Mouse (Mus musculus): ENCODE results near the gene Vipr2.

The Vipr2 gene

DNA sequence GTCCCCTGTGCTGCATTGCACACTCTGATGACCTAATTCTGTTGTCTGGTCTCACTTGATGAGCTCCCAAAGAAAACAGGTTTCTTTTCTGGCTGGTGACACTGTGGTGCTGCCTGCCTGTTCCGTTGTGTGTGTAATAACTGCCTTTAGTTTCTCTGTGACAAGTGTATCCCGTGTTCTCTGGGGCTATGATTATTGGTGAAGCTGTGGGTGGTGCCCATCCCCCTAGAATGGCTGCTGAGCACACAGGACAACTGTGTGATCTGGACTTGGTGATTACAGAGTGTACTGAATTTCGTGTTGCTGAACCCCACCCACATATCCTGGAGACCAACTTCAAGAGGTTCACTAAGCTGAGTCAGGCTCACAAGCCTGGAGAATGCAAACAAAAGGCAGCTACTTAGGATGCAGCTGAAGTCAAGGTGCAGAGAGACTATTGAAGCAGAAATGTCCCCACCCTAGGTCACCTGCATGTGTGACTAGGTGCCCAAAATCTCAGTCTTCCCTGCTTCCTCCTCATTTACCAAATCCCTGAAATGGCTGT lies 18.9 kb downstream of the Vipr2 start:
- DNase-seq (ENCODE audit: low spot score in 2 of 2): no peak

DNA sequence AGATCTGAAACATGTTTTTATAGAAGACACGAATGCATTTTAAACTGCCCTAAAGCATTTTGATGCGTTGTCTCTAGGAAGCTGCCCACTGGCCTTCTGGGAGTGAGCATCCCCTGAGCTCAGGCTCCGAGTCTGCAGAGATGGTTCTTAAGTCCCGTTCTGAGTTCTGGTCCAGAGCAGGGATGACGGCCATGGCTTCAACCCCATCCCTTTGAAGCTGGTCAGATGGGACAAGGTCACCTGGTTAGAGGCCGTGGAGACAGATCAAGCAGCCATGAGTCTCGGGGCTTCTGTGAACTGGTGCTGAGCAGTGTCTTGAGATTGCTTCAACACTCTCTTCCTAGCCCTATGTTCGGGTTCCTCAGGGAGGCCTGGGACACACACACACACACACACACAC lies 19.6 kb downstream of the Vipr2 start:
- no peak for DNase-seq (ENCODE audit: low spot score in 2 of 2)

DNA sequence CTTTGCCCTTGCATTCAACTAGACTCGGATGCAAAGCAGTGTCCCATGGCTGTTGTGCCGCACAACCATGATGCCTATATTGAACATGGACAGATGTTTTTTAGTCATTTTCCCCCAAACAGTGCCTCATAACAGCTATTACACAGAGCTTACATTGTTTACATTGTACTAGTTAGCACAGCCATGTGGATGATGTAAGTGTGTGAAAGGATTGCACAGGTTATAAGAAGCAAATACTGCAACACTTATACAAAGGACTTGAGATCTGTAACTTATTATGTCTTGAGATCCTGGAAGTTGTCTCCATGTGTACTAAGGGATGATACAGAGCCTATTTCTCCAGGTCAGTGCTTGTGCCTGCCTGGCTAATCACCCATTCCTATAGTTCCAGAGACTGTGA lies 24.4 kb downstream of the Vipr2 start:
- no peak for DNase-seq (ENCODE audit: low spot score in 2 of 2)

DNA sequence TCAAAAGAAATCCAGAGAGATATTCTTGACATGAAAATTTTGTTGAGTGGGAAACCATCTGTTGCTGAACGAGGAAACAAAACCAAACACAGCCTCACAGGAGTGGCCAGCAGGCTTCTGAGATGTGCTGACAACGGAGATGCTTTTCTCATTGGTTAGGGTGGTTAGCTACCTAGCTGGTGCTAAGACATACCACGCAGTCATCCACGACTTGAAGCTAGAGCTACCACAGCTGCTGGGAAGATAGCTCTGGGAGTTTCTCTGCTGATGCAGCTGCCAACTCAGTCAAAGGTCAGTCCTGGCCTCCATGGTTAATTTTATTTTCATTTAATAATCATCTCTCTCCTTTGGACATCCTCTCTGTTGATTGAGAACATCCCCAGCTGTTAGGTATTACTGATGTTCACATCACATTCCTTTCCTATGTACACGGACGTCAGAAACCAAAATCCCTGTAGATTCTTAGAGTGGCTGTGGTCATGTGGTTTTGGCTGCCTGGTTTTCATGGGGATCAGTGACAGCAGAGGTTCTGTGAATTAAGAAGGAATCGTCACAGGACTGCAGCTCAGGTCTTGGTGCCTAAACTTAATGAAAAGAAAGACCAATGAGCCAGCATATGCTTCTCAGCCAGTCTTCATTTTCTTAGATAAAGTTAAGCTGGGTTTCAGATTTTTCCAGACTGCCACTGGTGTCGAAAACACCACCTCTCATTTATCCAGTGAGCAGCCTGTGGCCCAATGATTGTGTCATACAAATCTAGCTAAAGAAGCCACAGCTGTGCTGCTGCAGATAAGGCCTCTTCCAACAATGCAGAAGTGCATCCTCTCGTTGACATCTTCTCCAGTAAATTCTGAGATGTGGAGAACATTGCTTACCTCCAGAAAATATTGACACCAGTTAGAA lies 32.2 kb downstream of the Vipr2 start:
- DNase-seq (ENCODE audit: low spot score in 2 of 2): no peak

DNA sequence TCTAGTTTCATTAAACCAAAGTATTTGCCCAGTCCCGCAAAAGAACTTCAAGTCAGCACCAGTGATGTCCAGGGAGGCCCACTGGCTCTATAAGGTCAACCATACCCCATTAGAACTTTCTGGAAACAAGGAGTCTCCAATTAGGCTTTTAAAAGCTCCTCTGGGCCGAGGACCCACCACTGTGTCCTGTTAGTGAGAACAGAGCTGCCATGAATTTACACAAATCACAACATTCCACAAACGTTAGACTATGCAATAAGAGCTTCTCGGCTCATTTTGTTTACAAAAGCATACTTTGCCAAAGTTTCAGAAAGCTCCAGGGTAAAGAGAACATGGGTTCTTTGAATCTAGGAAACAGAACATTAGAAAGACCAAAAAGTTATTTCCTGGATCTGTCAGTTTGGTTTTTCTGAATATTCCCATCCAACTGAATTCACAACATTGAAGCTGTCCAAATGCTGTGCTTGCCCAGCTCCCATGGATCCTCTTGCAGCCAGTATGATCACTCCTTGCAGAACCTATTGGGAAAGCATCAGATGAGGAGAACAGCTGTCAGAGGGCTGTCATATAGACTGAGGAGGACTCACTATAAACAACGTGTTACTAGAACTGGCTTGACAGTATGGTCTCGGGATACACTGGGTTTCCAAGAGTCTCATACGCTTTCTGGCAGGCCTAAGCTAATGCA lies 33.6 kb downstream of the Vipr2 start:
- no peak for DNase-seq (ENCODE audit: low spot score in 2 of 2)

DNA sequence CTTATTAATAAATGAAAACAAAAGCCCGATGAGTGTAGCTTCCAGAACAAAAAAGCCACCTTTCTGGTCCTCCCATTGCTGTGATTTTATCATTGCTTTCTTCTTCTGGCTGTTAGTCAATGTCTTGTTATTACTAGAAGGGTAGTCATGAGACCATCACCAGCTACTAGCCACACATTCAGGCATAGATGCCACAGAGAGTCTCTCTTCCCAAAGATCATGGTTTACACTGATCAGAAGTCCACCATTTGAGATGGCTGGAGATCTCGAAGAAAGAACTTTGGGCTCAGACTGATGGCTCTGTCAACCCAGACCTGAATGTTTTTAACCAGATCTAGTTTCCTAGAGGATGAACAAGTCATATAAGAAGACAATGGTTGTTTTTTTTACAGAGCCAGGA lies 38.3 kb downstream of the Vipr2 start:
- DNase-seq (ENCODE audit: low spot score in 2 of 2): no peak

DNA sequence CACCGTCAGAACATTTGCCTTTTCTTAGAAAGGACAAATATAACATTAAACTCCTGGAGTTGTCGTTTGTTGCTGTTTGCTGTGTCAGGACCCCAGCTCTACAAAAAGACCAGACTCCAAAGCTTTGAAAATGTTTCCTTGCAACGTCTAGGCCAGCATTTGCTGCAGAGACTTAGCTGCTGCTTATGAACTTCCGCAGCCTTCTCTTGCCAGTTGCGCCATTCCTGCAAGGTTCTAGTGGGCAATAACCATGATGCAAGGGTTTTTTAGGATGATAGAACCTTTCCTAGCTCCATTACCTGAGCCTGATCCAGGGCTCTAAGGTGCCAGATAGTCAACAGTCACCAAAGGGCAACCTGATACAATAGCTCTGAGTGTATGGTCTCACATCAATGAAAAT lies 38.9 kb downstream of the Vipr2 start:
- DNase-seq (ENCODE audit: low spot score in 2 of 2): no peak

DNA sequence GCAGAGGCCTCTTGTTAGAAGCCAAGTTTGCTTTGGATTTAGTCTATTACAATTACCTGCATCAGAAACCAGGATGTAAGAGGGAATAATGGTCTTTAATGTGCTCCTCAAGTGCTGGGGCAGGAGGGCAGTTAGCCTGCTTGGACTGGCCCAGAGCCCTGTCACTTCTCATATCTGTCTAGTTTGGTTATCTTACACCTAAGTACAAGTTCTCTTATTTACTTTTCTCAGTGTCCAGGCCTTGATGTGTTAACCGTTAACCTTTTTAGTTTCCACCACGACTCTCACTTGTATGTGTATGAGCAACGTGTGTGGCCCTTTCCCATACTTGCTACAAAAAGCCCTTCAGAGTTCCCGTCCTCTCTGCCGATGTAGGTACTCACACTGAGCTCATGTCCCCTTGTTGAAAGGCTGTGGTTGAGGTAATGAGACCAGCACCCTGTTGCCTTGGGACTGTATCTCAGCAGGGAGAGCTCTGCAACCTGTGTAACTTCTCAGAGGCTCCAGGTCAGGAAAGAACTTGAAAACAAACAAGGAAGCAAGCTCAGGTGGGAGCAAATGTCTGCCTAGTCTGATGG lies 39.9 kb downstream of the Vipr2 start:
- no peak for DNase-seq (ENCODE audit: low spot score in 2 of 2)

DNA sequence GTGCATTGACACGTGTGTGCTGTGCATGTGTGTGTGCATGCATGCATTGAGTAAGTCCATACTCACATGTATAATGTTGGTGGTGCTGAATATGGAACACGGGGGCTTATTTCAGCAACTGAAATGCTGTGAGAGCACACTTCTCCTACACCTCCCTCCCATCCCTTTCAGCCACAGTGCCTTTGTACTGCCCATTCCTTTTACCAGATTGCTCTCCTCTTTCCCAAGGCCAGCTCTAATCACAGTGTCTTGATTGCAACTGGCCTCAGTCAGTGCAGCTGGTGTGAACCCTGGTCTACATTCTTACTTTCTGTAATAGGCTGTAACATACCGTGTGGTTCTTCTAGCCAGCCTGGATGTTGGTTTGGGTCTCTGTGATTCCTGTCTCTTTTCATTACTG lies 41.5 kb downstream of the Vipr2 start:
- DNase-seq (ENCODE audit: low spot score in 2 of 2): no peak

DNA sequence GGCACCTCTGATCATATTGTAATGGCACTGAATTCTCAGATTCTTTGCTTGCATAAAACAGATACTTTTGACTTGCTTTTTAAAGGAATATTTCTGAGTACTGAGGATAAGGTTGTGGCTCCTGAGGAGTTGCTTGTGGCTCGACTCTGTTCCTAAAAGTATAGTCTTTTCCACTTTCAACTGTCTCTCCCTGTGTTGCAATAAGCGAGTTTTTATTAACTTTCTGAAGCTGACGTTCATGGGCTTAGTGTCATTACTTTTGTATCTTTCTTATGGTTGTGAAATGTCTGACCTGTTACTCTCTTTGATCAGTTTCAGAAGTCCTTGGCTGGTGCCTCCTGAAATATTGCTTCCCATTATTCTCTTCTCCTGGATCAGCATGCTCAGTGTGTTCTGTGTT lies 46.3 kb downstream of the Vipr2 start:
- no peak for DNase-seq (ENCODE audit: low spot score in 2 of 2)

DNA sequence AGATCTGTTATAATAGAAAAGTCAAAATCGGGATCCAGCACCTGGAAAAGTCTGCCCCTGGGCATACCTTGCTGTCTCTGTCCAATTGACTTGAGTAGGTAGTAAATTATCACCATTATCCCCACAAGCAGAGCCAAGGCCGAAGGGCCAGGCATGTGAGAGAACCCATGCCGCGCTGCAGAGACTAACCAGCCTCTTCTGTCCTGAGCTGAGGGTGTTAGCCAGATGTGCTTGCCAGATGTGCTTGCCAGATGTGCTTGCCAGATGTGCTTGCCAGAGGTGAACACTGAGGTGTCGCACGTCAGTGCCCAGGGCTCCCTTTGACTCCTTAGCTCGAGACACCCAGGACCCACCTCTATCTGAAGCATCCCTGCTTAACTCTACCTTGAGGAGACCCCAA lies 53.4 kb downstream of the Vipr2 start:
- DNase-seq (ENCODE audit: low spot score in 2 of 2): no peak

DNA sequence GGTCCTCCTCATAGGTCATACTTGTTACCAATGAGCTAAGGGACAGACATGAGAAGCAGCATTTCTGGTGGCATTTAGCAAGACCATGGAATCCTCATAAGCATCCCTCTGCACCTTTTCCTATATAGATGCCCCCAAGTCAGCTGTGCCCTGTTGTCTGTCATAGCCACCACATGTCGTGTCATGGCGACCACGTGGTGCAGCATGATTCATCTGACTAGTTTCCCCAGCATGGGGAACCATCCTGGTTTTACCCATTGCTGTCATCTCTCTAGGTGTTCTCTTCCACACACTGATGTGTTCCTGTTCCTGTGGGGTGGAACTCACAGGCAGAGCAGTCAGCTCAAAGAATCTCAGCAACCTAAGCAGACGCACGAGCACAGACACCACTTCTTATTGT lies 55.4 kb downstream of the Vipr2 start:
- DNase-seq (ENCODE audit: low spot score in 2 of 2): no peak

DNA sequence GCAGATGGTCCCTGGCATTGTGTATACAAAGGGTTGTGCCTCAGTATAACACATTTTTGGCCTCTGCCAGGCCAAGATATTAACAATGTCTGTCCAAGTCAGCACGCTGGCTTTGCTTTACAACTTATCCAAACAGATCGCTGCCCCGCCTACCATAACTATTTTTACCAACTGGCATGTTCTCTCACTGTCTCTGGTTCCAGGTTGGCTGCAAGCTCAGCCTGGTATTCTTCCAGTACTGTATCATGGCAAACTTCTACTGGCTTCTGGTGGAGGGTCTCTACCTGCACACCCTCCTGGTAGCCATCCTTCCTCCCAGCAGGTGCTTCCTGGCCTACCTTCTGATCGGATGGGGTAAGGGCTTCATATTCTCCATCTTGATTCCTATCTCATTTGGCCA lies 58.4 kb downstream of the Vipr2 start:
- DNase-seq (ENCODE audit: low spot score in 2 of 2): no peak

DNA sequence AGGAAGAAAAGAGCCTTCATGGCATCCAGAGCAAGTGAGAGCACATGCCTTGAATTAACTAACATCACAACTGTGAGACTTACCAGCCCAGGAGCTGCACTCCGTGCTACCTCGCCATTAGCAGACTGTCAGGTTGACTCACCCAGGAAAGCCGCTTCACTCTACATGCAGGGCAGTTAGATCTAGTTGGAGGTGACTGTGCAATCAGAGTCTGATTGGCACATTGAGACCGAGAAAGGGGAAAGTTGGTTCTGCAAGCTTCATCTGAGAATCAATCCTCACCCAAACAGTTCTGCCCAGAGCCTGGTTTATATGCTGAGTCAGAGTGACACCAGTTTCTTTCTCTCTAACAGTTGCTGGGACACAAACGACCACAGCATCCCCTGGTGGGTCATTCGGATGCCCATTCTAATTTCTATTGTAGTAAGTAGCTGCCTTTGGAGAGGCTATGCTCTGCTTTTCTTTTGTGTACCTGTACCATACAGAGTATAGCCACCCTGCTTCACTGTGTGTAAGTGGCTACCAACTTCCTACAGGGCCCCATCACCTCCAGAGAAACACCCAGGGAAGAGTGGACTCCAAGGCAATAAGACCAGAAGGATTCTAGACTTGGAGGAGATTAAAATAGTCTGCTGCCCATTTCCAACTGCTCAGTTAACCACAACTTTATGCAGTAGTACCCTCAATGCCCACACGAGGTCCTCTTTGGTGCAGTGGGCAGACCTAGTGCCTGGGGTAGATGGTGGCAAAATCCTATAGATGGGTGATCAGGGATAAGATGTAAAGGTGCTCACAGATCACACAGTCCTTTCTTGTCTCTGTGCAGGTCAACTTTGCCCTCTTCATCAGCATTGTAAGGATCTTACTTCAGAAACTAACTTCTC lies 61.0 kb downstream of the Vipr2 start:
- no peak for DNase-seq (ENCODE audit: low spot score in 2 of 2)

DNA sequence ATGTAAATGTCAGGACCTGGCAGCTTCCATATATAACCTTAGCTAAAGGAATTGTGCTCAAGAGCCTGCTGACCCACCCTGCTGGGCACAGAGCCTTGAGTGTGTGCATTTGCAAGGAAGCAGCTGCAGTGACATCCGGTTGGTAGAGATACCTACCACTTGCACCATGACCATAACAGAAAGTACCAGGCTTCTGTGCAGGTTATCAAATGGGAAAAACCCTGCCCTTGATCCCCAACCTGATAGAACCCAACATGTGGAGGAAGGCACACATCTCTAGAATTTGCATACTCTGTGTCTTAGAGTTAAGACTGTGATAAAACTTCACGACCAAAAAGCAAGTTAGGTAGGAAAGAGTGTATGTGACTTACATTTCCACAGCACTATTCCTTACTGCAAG lies 63.1 kb downstream of the Vipr2 start:
- DNase-seq (ENCODE audit: low spot score in 2 of 2): no peak

DNA sequence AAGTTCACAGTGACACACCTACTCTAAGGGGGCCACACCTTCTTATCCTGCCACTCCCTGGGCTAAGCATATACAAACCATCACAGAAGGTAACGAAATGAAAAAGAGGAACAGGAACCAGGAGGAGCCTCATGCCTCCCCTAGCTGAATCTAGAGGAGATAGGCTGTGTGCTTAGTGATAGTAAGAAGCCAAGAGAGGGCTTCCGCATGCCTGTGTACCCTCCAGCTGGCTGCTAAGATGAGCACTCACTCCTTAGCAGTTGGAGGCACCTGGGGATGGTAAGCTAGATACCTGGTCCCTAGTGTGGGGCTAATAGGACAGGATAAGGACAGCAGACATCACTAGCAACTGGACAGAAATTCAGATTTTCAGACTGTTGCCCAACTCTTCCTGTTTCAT lies 64.3 kb downstream of the Vipr2 start:
- DNase-seq (ENCODE audit: low spot score in 2 of 2): peak; percentile 52

DNA sequence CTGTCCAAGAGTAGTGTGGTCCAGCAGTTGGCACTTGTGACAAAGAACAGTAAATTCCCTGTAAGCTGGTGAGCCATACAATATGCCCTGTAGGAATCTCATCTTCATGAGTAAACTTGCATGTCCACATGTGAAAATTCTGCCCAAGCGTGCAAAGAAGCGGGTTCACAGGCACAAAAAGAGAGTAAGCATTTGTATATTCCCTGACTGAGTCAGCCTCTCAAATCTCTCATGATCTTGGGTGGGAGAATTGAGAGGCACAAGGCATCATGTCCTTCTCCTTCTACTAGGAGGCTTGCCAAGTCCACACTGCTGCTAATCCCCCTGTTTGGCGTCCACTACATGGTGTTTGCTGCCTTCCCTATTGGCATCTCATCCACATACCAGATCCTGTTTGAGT lies 64.9 kb downstream of the Vipr2 start:
- no peak for DNase-seq (ENCODE audit: low spot score in 2 of 2)

DNA sequence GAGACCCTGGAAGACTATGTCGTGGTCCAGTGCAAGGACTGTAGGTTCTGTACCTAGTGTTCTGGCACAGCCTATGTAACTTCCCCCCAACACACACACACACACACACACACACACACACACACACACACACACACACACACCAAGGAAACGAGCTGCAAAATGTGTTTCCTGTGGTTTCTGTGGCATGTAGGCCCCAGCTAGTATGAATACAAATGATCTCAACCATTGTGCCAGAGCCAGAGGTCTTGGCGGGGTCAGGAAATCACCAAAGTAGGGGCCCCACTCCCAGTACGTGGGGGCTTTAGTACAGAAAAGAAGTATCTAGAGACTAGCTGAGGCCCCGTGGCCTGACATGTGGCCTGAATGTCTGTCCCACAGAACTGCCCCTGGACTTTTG lies 67.7 kb downstream of the Vipr2 start:
- DNase-seq (ENCODE audit: low spot score in 2 of 2): peak; percentile 74 to 75

DNA sequence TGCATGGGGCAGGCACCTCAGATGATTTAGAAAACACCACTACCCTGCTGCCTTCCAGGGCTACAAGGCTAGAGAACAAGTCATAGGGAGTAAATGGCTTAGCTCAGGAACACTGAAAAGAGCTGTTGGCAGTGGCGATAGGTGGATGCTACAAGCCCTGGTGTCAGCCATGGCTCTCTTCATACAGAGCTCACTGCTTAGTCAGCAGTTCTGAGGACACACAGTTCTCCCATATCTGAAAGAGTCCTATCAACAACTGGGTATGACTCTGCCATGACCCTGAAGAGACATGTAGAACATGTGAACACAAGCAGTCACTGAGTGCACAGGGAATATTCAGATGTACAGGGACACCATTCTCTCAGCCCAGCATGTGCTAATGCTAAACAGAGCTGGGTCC lies 68.2 kb downstream of the Vipr2 start:
- DNase-seq (ENCODE audit: low spot score in 2 of 2): no peak

DNA sequence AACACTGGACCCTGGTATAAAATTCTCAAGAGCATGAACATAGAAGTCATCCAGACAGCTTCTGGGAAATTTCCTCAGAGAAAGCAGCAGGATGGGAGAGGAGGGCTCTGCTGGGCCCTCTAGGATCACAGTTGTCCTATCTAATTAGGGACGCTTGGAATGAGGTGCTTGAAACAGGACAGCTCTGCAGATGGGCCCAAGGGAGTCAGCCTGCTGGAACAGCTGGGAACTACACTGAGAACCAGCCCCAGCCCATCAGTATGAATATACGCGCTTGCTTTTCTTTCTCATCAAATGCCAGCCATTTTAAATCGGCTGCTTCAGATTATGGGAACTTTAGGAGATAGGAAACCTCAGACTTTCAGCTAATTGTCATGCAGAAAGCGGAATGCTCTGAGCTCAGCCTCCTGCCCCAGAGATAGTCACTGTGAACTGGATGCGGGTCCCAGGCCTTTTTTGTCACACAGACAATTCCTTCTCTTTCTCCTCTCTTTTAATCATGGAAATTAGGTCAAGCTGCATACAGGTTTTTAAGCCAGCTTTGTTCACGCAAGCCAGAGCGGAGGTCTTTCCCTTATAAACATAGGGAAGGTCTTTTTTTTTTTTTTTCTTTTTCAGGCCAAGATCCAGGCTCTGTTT lies 69.6 kb downstream of the Vipr2 start:
- no peak for DNase-seq (ENCODE audit: low spot score in 2 of 2)

DNA sequence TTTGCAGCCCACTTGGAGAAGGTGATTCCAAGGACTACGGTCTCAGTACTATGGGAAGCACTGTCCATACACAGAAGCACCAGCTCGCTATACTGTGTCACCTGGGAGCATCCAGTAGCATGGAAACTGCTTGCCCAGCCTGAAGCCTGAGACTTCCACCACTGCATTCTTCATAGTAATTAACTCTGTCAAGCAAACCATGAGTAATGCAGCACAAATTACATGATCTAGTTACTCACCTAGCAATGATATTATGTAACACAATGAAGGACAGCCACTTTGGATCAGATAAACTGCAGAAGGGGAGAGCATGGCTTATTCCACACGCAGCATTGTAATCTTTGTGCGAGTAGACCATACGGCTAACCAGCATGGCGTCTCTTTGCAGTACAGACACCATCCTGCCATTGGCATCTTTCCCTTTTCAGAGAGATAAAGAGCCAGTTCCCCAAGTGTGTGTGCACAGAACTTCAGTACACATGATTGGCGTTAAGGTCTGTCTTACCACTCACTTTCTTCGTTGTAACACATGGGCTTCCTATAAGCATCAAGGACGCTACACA lies 75.4 kb downstream of the Vipr2 start:
- DNase-seq (ENCODE audit: low spot score in 2 of 2): no peak
